Mouse (Mus musculus) embryonic stem cell, embryonic (primary cell): ENCODE results near the gene Stum.

Experiments
- CTCF ChIA-PET, 4 experiments: fragments of 300-600 bp in 2 of 4; fragments of 350-600 bp in 2 of 4; sonication (Branson Sonifier 250); formaldehyde crosslinking; loops; one replicate each; lab custom pipeline; 2022; ENCODE audit warnings: inconsistent platforms in 2 of 4; lab: Charles Lee
- POLR2A ChIA-PET, 4 experiments: fragments of 300-600 bp in 2 of 4; fragments of 350-600 bp in 2 of 4; sonication (Branson Sonifier 250); formaldehyde crosslinking; loops; one replicate each; lab custom pipeline; 2022; ENCODE audit warnings: antibody characterized with exemption in 4 of 4, inconsistent platforms in 1 of 4; lab: Charles Lee

Stum gene

GRCm38 (mm10) chr1:180405576-180406335, 77.5 kb downstream of the Stum start:
- ChIA-PET CTCF (interaction anchor here (0.5 to 5.0 kb wide), 31 partner anchors 10 to 317 kb away, joined by 3 to 107 read pairs (median 4); partner anchors contain the start of genes Itpkb (in 1 of the 4), Psen2 (in 1 of the 4) and Stum (in 1 of the 4)), POLR2A (interaction anchor here in 3 of 4 experiments (0.5 to 5.0 kb wide), 23 partner anchors 11 to 517 kb away, joined by 3 to 29 read pairs (median 4); no protein-coding TSS in a partner anchor)

- ChIA-PET POLR2A (interaction anchor here in 3 of 4 experiments (0.9 to 5.0 kb wide), 19 partner anchors 10 to 136 kb away, joined by 3 to 29 read pairs (median 5); no protein-coding TSS in a partner anchor), CTCF (interaction anchor here (0.6 to 5.0 kb wide), 13 partner anchors 9 to 1721 kb away, joined by 3 to 107 read pairs (median 5); partner anchors contain the start of genes Itpkb (in 1 of the 4) and Stum (in 1 of the 4))
These were observed 78.6 kb downstream of the Stum start for GRCm38 (mm10) chr1:180404706-180405105.

- ChIA-PET CTCF (interaction anchor here (0.6 to 5.0 kb wide), 13 partner anchors 14 to 1720 kb away, joined by 3 to 107 read pairs (median 4); partner anchors contain the start of gene Stum (in 1 of the 4)), POLR2A (interaction anchor here in 3 of 4 experiments (1.0 to 5.0 kb wide), 11 partner anchors 9 to 136 kb away, joined by 3 to 29 read pairs (median 8); no protein-coding TSS in a partner anchor)
These were observed 79.4 kb downstream of the Stum start for GRCm38 (mm10) chr1:180403694-180404606.

- POLR2A ChIA-PET, result interaction anchor here in 2 of 4 experiments (1.7 to 5.0 kb wide), 6 partner anchors 8 to 135 kb away, joined by 4 to 27 read pairs (median 8); no protein-coding TSS in a partner anchor
- CTCF ChIA-PET, result interaction anchor here in 3 of 4 experiments (0.6 to 5.0 kb wide), 7 partner anchors 13 to 550 kb away, joined by 3 to 107 read pairs (median 5); no protein-coding TSS in a partner anchor
These were observed 80.0 kb downstream of the Stum start for GRCm38 (mm10) chr1:180403357-180403693.

GRCm38 (mm10) chr1:180402481-180403081, 80.7 kb downstream of the Stum start:
- CTCF ChIA-PET, result interaction anchor here in 1 of 4 experiments (0.7 to 3.2 kb wide), 2 partner anchors 8 to 134 kb away, joined by 3 to 16 read pairs; no protein-coding TSS in a partner anchor
- POLR2A ChIA-PET, result interaction anchor here in 2 of 4 experiments (0.7 to 2.3 kb wide), 3 partner anchors 8 to 57 kb away, joined by 4 to 9 read pairs (median 4); no protein-coding TSS in a partner anchor

- ChIA-PET POLR2A (interaction anchor here in 2 of 4 experiments (0.6 to 1.7 kb wide), 5 partner anchors 14 to 700 kb away, joined by 3 to 4 read pairs (median 4); no protein-coding TSS in a partner anchor), CTCF (interaction anchor here in 3 of 4 experiments (0.5 to 3.2 kb wide), 4 partner anchors 21 to 134 kb away, joined by 3 to 16 read pairs (median 6); no protein-coding TSS in a partner anchor)
These were observed 81.6 kb downstream of the Stum start for GRCm38 (mm10) chr1:180401725-180402124.

- CTCF ChIA-PET, result interaction anchor here (0.6 to 3.2 kb wide), 7 partner anchors 13 to 133 kb away, joined by 3 to 16 read pairs (median 5); no protein-coding TSS in a partner anchor
- POLR2A ChIA-PET, result interaction anchor here in 3 of 4 experiments (0.5 to 2.0 kb wide), 11 partner anchors 10 to 699 kb away, joined by 3 to 6 read pairs (median 4); no protein-coding TSS in a partner anchor
These were observed 82.4 kb downstream of the Stum start for GRCm38 (mm10) chr1:180400691-180401455.

- CTCF ChIA-PET, result interaction anchor here in 2 of 4 experiments (0.6 to 1.2 kb wide), 2 partner anchors 11 to 89 kb away, joined by 3 to 5 read pairs; no protein-coding TSS in a partner anchor
- POLR2A ChIA-PET, result interaction anchor here in 2 of 4 experiments (0.5 to 1.1 kb wide), 2 partner anchors 11 to 69 kb away, joined by 3 to 4 read pairs; no protein-coding TSS in a partner anchor
These were observed 84.9 kb downstream of the Stum start for GRCm38 (mm10) chr1:180398446-180398845.

GRCm38 (mm10) chr1:180397734-180398133, 85.6 kb downstream of the Stum start:
- ChIA-PET CTCF (interaction anchor here in 1 of 4 experiments (1.2 kb wide), 1 partner anchor 10 kb away, joined by 3 read pairs; no protein-coding TSS in a partner anchor), POLR2A (interaction anchor here in 2 of 4 experiments (0.9 to 1.6 kb wide), 2 partner anchors 10 kb away, joined by 4 read pairs; no protein-coding TSS in a partner anchor)

GRCm38 (mm10) chr1:180393873-180394272, 89.4 kb downstream of the Stum start:
- ChIA-PET POLR2A (interaction anchor here in 3 of 4 experiments (0.6 to 4.1 kb wide), 6 partner anchors 10 to 168 kb away, joined by 3 to 24 read pairs (median 6); no protein-coding TSS in a partner anchor), CTCF (interaction anchor here in 1 of 4 experiments (1.2 to 1.8 kb wide), 4 partner anchors 9 to 125 kb away, joined by 3 to 4 read pairs (median 4); no protein-coding TSS in a partner anchor)

- ChIA-PET POLR2A (interaction anchor here (0.6 to 4.1 kb wide), 10 partner anchors 9 to 295 kb away, joined by 3 to 24 read pairs (median 4); no protein-coding TSS in a partner anchor), CTCF (interaction anchor here in 2 of 4 experiments (0.7 to 1.8 kb wide), 5 partner anchors 14 to 124 kb away, joined by 3 to 4 read pairs (median 4); no protein-coding TSS in a partner anchor)
These were observed 90.1 kb downstream of the Stum start for GRCm38 (mm10) chr1:180393017-180393797.

GRCm38 (mm10) chr1:180392137-180392798, 91.0 kb downstream of the Stum start:
- CTCF ChIA-PET, result interaction anchor here in 2 of 4 experiments (0.7 to 0.9 kb wide), 2 partner anchors 15 to 63 kb away, joined by 3 to 4 read pairs; no protein-coding TSS in a partner anchor
- POLR2A ChIA-PET, result interaction anchor here in 2 of 4 experiments (0.6 to 1.4 kb wide), 4 partner anchors 11 to 296 kb away, joined by 3 to 5 read pairs (median 3); no protein-coding TSS in a partner anchor

GRCm38 (mm10) chr1:180391575-180391945, 91.7 kb downstream of the Stum start:
- ChIA-PET CTCF (interaction anchor here in 3 of 4 experiments (1.1 to 1.5 kb wide), 3 partner anchors 13 to 123 kb away, joined by 3 to 5 read pairs (median 3); no protein-coding TSS in a partner anchor), POLR2A (interaction anchor here in 2 of 4 experiments (0.8 to 1.9 kb wide), 10 partner anchors 8 to 137 kb away, joined by 3 to 6 read pairs (median 4); no protein-coding TSS in a partner anchor)
